Mouse (Mus musculus) megakaryocyte, adult 5-6 weeks (primary cell): ENCODE measurements around the gene Tmem183a. TPM values are rescaled to one million over a fixed set of nuclear protein-coding genes. Genes with fewer than 3 reads are reported as not detected.
A peak's percentile ranks its signal among the peaks of the same experiment; 100 is the strongest.

Experiments used
- ATAC-seq: 2 replicates; pipeline ENCODE4 v1.8.0; 2016; ENCODE audit warnings: mild to moderate bottlenecking, inconsistent platforms; ENCODE audit not compliant: poor library complexity, severe bottlenecking
- total RNA-seq, 2 experiments: library from RNA; stranded (forward) in 1 of 2; stranded (reverse) in 1 of 2; fragments of 153-499, 151-499 nt in 1 of 2; fragments of 221-1000, 200-1000 nt in 1 of 2; gene quantifications; 2 replicates each; pipeline versions ENCODE4 v1.2.3 to v1.2.4; 2015 to 2017

Tmem183a gene
- total RNA-seq, 2 experiments from 2014 or later, result 39.2 to 50.4 TPM

- ATAC-seq, result no peak
These were observed 34.9 kb downstream of the Tmem183a start for GRCm38 (mm10) chr1:134326841-134327346.

DNA sequence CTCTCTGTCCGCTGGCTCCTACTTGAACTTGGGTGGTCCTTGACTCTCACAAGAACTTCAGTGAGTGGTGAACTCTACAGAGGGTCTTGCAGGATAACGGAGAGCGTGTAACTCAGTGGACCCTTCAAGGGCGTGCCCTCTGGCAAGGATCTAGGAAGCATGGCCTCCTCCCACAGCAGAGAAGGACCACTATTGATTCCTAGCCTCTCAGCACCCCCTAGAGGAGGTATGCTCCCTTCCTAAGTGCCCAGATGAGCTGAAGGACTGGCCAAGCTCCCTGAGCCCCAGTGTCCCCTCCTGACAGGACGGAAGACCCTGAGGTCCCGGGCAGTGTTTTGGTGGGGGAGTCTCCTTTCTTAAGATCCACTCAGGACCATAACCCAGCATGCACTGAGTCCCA lies 39.2 kb downstream of the Tmem183a start:
- no peak for ATAC-seq

- ATAC-seq, result no peak
These were observed 41.0 kb downstream of the Tmem183a start for GRCm38 (mm10) chr1:134320691-134321301.

- no peak for ATAC-seq
These were observed 43.5 kb downstream of the Tmem183a start for GRCm38 (mm10) chr1:134318261-134318660.

- ATAC-seq, result no peak
These were observed 45.4 kb downstream of the Tmem183a start for GRCm38 (mm10) chr1:134316361-134316760.

- peak; percentile 87 for ATAC-seq
These were observed 46.6 kb downstream of the Tmem183a start for GRCm38 (mm10) chr1:134315181-134315580.

DNA sequence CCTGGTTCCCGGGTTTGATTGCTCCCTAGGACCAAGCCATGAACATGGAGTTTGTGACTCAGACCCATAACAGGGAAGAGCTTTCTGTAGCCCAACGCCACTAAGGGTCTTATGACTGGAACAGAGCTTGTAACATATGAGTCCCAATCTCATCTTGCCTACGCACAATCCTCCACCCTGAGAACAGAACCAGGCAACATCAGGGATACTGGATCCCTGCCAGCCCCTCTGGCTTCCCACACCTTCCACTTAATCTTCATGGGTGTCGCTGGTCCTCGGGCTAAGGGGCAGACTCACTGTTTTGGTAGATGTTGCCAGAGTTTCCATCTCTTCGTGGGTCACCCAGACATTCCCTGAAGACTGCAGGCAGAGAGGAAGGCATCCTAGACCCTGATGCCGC lies 50.0 kb downstream of the Tmem183a start:
- ATAC-seq, result no peak

DNA sequence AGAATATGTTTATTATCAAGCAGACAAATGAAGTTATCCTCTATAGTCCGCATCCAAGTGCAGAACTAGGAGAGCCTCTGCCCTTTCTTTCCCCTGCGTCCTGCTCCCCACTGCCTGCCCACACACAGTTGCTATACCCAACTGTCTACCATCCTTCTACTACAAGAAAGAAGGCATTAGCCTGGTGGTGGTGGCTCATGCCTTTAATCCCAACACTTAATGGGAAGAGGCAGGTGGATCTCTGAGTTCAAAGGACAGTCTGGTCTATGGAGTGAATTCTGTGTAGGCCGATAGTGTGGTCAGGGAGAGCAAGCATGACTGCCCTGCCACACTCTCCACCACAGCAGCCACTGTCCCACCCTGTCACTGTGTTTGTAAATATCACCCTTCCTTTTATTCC lies 51.0 kb downstream of the Tmem183a start:
- no peak for ATAC-seq

GRCm38 (mm10) chr1:134310291-134310690 lies 51.5 kb downstream of the Tmem183a start:
- ATAC-seq, result no peak

DNA sequence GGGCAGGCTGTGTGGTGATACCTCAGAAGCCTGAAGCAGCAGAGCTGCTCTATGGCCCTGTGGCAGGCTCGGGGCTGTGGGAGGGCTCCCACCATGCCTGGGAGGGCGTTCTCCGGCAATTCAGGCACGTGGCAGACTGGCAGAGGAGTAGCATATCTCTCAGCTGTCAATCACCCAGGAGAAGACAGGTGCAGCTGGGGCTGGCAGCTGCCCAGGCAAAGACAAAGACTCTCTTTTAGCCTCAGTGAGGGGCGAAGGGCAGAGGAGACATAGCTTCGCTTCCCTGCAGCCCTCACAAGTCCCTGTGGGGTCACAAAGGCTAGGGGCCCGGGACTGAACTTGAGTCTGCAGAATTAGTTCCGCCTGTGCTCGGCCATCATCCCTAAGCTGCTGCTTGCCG lies 54.4 kb downstream of the Tmem183a start:
- ATAC-seq, result no peak

- ATAC-seq, result no peak
These were observed 56.8 kb downstream of the Tmem183a start for GRCm38 (mm10) chr1:134304940-134305339.

- peak; percentile 82 for ATAC-seq
These were observed 59.1 kb downstream of the Tmem183a start for GRCm38 (mm10) chr1:134302568-134303238.

DNA sequence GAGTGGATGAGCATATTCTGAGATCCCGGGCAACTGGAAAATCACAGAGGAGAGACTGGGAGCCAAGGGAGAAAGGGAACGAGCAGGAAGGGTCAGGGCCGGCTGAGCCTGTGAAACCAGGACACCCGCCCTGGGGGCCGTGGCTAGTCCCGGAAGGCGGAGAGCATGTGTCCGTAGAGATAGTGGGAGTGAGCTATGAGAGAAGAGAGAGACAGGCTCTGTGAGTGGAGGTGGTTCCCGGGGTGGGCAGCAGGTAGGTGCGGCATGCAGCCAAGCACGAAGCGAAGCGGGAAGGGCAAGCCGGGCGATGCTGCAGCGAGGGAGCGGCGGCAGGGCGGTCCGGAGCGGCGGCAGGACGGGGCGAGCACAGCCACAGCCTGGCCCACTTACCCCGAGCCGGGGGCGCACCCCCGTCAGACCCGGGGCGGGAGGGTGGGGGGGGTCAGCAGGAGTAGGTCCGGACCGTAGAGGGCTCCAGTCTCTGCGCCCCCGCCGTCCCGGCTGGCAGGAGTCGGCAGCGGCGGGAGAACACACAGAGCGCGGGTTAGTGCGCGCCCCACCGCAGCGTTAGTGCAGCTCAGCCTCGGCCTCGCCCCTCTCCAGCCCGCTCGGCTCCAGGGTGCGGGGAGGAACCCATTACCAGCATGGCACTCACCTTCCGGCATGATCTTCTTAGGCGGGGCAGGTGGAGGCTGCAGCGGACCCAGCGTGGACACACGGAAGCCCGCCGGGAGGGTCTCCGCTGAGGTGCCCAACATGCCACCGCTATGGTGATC lies 63.0 kb downstream of the Tmem183a start:
- ATAC-seq, result peak; percentile 39

DNA sequence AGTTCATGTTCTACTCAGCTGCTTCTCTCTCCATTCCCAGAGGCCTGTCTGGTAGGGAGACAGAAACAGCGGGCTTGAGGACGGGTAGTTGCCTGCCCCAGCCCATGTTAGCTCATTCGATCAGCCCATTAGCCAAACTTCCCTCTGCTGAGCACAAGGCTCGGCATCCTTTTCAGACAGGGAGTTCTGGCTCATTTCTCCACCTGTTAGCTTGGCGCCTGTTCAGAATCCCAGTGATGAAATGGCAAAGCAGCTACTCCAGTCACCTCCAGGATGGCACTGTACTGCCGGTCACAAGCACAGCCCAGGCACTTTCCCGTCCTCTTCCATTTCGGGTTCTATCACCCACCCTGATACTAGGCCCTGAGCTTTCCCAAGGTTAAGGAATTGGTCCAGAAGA lies 64.5 kb downstream of the Tmem183a start:
- no peak for ATAC-seq

Other genes with a start within 250 kb of the Tmem183a start
- 137 and 168 TPM in 2 replicates for gene Chil1, start 179.8 kb downstream of the Tmem183a start, total RNA-seq (2015)
- gene Chil1, start 179.8 kb downstream of the Tmem183a start, total RNA-seq (2017), result 120 and 142 TPM in 2 replicates
- gene Mybph, start 168.5 kb downstream of the Tmem183a start, total RNA-seq (2015), result 0.09 and 0.16 TPM in 2 replicates
- gene Mybph, start 168.5 kb downstream of the Tmem183a start, total RNA-seq (2017), result not detected in 2 replicates
- not detected in 2 replicates for gene Adora1, start 126.5 kb downstream of the Tmem183a start, total RNA-seq (2015)
- not detected in 2 replicates for gene Adora1, start 126.5 kb downstream of the Tmem183a start, total RNA-seq (2017)
- not detected in 2 replicates for gene Myog, start 72.0 kb downstream of the Tmem183a start, total RNA-seq (2015)
- not detected in 2 replicates for gene Myog, start 72.0 kb downstream of the Tmem183a start, total RNA-seq (2017)
- gene Ppfia4, start 29.1 kb downstream of the Tmem183a start, total RNA-seq (2015), result 43.1 and 50.5 TPM in 2 replicates
- gene Ppfia4, start 29.1 kb downstream of the Tmem183a start, total RNA-seq (2017), result 47.0 and 55.6 TPM in 2 replicates
- gene 4933406M09Rik, start 24.0 kb upstream of the Tmem183a start, total RNA-seq (2015), result not detected in 2 replicates
- not detected in 2 replicates for gene 4933406M09Rik, start 24.0 kb upstream of the Tmem183a start, total RNA-seq (2017)
- gene Cyb5r1, start 43.6 kb upstream of the Tmem183a start, total RNA-seq (2015), result 54.5 and 69.7 TPM in 2 replicates
- 43.8 and 46.8 TPM in 2 replicates for gene Cyb5r1, start 43.6 kb upstream of the Tmem183a start, total RNA-seq (2017)
- 118 and 120 TPM in 2 replicates for gene Adipor1, start 53.4 kb upstream of the Tmem183a start, total RNA-seq (2015)
- 73.8 and 83.6 TPM in 2 replicates for gene Adipor1, start 53.4 kb upstream of the Tmem183a start, total RNA-seq (2017)
- gene Klhl12, start 93.6 kb upstream of the Tmem183a start, total RNA-seq (2015), result 10.0 and 10.2 TPM in 2 replicates
- gene Klhl12, start 93.6 kb upstream of the Tmem183a start, total RNA-seq (2017), result 11.2 and 12.8 TPM in 2 replicates
- gene Rabif, start 132.7 kb upstream of the Tmem183a start, total RNA-seq (2015), result 20.6 and 24.1 TPM in 2 replicates
- 16.1 and 18.6 TPM in 2 replicates for gene Rabif, start 132.7 kb upstream of the Tmem183a start, total RNA-seq (2017)
- gene Mgat4e, start 187.7 kb upstream of the Tmem183a start, total RNA-seq (2015), result not detected in 2 replicates
- gene Mgat4e, start 187.7 kb upstream of the Tmem183a start, total RNA-seq (2017), result not detected in 2 replicates
- 7.1 and 9.5 TPM in 2 replicates for gene Kdm5b, start 198.2 kb upstream of the Tmem183a start, total RNA-seq (2015)
- gene Kdm5b, start 198.2 kb upstream of the Tmem183a start, total RNA-seq (2017), result 7.1 and 10.2 TPM in 2 replicates